Mouse (Mus musculus): ENCODE results near the gene Ccr1l1. TPM values are rescaled to one million over a fixed set of nuclear protein-coding genes. Genes with fewer than 3 reads are reported as not detected.

Ccr1l1 gene
- 0.02 TPM in 1 of 2 replicates, not detected in the other for polyA plus RNA-seq (2012; rRNA removed)

GRCm38 (mm10) chr9:123978308-123978707, at the start of gene Ccr1l1:
Gene Ccr1l1 (minus strand): TSS chr9:123978408.

GRCm38 (mm10) chr9:124021672-124022071, 43.5 kb upstream of the Ccr1l1 start, which contains the start of gene Ccr3:
Gene Ccr3 (plus strand): TSS chr9:124021972.

DNA sequence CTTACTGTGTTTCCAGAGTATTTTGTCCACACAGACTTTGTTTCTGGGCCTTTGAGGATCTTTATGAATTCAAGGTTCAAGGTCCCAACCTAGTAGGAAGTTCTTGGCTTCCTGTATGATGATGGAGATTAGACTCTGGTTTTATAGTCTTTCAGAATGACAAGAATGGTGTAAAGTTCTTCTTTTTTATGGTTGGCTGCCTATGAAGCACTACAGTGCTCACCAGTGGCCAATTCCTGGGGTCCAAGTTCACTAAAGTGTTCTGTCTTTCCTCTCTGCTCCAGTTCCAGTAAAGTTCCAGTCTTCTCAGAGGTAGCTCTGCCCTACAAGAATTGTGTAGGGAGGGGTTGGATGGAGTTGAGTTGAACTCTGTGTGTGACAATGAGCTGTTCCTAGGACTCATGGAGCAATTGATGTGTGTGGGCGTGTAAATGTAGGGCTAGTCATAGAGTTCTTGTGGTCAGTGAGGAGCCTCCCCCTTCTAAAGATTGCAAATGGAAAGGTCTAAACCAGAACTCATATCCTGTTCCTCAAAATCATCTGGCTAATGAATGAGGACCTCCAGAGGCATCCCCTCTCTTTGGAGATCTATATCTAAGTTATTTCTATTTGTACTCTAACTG, 9.8 kb downstream of the Ccr1l1 start, which contains the start of gene Ccr1:
Gene Ccr1 (minus strand): TSS at position 403 of the 623 bp plus-strand sequence.

Other genes with a start within 250 kb of the Ccr1l1 start
- gene Cxcr6, start 171.9 kb downstream of the Ccr1l1 start, polyA plus RNA-seq (2012; rRNA removed) = 0.02 and 0.03 TPM in 2 replicates
- 2.0 and 2.2 TPM in 2 replicates for gene Fyco1, start 126.5 kb downstream of the Ccr1l1 start, polyA plus RNA-seq (2012; rRNA removed)
- under 0.01 TPM in 1 of 2 replicates, not detected in the other for gene Xcr1, start 116.4 kb downstream of the Ccr1l1 start, polyA plus RNA-seq (2012; rRNA removed)
- 1.1 TPM in 2 replicates for gene Ccr1, start 9.7 kb downstream of the Ccr1l1 start, polyA plus RNA-seq (2012; rRNA removed)
- gene Ccr3, start 43.6 kb upstream of the Ccr1l1 start, polyA plus RNA-seq (2012; rRNA removed) = 0.03 and 0.05 TPM in 2 replicates
- 2.3 and 3.6 TPM in 2 replicates for gene Ccr2, start 123.5 kb upstream of the Ccr1l1 start, polyA plus RNA-seq (2012; rRNA removed)
- 0.45 and 1.0 TPM in 2 replicates for gene Ccr5, start 143.1 kb upstream of the Ccr1l1 start, polyA plus RNA-seq (2012; rRNA removed)

Measured in liver, embryonic 14 days (tissue).